Mouse (Mus musculus) lung, adult 2 months (tissue): ENCODE data around the gene Tgfbr3. TPM values are rescaled to one million over a fixed set of nuclear protein-coding genes. Genes with fewer than 3 reads are reported as not detected.

ENCODE experiments used
- DNase-seq: peaks from one replicate; pipeline ENCODE4 v3.0.0; 2022
- H3K4me1 ChIP-seq: fragments of 200-500 bp; 2 replicates; pipeline ENCODE4 v1.6.1; 2011; ENCODE audit warnings: low read length; ENCODE audit not compliant: control insufficient read depth, insufficient read depth
- H3K4me3 ChIP-seq: fragments of 200-500 bp; replicated peaks from 2 replicates; pipeline ENCODE3; 2011; ENCODE audit warnings: low read depth, mild to moderate bottlenecking, control low read depth, low read length; ENCODE audit errors: extremely low read depth
- CTCF ChIP-seq: fragments of 200-500 bp; IDR thresholded peaks from 2 replicates; pipeline ENCODE4 v1.5.1; 2011; ENCODE audit warnings: mild to moderate bottlenecking, low read length, control low read depth; ENCODE audit not compliant: insufficient read depth
- POLR2A ChIP-seq: fragments of 200-500 bp; IDR thresholded peaks from 2 replicates; pipeline ENCODE4 v1.6.1; 2011; ENCODE audit warnings: low read depth, mild to moderate bottlenecking, control low read depth, low read length, borderline replicate concordance; ENCODE audit errors: extremely low read depth
- WGBS: fragments of 180-500 bp; shearing (Covaris S2); methylation state at CpG from one replicate; pipeline ENCODE4 v1.1.7; 2018; 5-methylcytosine and 5-hydroxymethylcytosine counted together
- polyA plus RNA-seq: library from polyadenylated mRNA; depleted of rRNA; stranded (reverse); fragments of >200 nt; gene quantifications from 2 replicates; pipeline ENCODE4 v1.2.3, GENCODE M21; 2012

Tgfbr3 gene
- polyA plus RNA-seq, 1 experiment = 47.3 TPM

DNA sequence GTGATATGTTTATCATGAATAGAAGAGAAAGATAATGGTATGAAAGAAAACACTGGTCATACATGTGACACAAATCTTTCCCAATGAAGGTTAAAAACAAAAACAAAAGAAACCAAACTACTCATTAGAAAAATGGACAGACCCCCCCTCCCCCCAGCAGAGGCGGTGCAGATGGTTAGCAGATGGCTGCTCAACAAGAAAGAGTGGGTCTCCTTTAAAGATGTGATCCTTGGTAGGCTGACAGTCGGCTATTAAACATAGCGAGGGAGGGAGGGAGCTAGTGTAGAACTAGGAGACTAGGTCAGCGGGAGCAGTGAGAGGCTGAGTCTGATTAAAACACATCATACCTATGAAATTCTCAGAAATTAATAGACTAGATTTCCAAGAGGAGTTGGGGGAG, 186.5 kb downstream of the Tgfbr3 start:
- Histone ChIP-seq H3K4me3 (no peak overlapping the region), H3K4me1 (peaks cover 12% of the 10 kb centered on the region)
- no peak for TF ChIP-seq CTCF
- TF ChIP-seq POLR2A = no peak
- no peak for DNase-seq
- 76% methylated on average over 4 of the region's 4 CpGs for WGBS

DNA sequence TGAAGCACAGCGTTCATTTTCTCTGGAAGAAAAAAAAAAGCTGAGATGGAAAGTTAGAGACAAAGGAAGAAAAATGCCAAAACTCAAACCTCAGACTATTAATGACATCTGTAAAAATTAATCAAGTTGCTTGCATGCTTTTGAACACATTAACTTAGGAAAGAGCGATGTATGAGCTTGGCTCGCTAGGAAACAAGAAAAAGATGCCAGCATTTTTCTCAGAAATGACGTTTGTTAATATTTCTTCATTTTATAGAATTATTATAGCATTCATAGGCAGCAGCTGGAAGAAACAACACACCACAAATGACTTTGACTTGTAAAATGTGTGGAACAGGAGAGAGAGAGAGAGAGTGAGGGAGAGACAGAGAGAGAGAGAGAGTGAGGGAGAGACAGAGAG, 187.7 kb downstream of the Tgfbr3 start:
- no peak for TF ChIP-seq CTCF
- no peak for TF ChIP-seq POLR2A
- Histone ChIP-seq H3K4me1 (peaks cover 9% of the 10 kb centered on the region), H3K4me3 (no peak overlapping the region)
- WGBS = 66% methylated on average over 4 of the region's 4 CpGs
- no peak for DNase-seq

DNA sequence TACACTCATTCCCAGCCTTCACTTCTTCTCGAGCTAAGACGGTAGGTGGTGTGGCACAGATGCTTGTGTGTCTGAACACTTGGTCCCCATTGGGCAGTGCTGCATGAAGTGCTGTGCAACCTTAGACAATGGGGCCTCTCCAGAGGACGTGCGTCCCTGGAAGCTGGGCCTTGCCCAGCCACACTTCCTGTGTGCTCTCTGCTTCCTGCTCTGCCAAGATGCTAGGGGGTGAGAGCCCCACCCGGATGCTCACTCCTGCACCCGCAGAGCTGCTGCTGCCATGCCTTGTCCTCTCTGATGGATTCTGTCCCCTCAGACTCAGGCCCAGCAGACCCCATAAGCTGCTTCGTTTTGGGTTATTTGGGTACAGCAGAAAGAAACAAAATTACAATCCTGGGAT, 188.3 kb downstream of the Tgfbr3 start:
- 33% methylated on average over 7 of the region's 7 CpGs for WGBS
- peaks cover 9% of the 10 kb centered on the region for H3K4me1 ChIP-seq
- TF ChIP-seq CTCF (no peak), POLR2A (no peak)
- DNase-seq = no peak
- no peak overlapping the region for H3K4me3 ChIP-seq

DNA sequence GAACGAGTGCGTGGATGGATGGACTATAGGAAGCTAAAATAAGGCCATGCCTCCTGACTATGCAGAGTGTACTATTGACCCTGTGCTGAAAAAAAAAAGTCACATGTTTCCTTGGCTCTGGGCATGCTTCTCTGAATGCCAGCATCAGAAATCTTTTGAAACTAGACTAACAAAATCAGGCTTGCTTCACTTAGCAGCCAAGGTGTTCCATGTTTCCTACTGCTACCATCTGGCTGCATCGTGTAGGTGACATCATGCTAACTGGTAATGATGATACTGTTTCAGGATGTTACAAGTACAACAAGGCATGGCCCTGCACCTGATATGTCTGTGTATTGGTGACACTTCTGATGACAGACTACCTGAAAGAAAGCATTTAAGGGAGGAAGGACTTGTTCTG, 189.8 kb downstream of the Tgfbr3 start:
- TF ChIP-seq CTCF (no peak), POLR2A (no peak)
- 76% methylated on average over 3 of the region's 3 CpGs for WGBS
- Histone ChIP-seq H3K4me1 (peaks cover 9% of the 10 kb centered on the region), H3K4me3 (no peak overlapping the region)
- DNase-seq = no peak

DNA sequence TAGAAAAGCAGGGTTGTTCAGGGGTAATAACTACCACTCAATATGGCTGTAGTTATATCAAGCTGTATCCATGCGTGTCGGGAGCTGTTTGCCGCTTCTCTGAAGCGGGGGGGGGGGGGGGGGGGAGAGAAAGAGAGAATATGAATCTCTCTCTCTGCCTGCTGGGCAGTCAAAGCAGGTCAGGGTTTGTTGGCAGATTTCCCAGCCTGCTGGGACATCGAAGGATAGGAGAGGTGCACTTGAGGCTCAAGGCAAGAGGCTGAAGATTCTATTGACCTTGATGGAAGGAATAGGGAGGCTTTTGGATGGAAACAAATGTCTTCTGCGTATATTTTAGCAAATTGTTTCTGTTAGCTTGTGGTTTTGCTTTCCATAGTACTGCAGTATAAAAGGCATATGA, 190.4 kb downstream of the Tgfbr3 start:
- Histone ChIP-seq H3K4me3 (no peak overlapping the region), H3K4me1 (peaks cover 9% of the 10 kb centered on the region)
- WGBS = 49% methylated on average over 6 of the region's 6 CpGs
- no peak for DNase-seq
- no peak for TF ChIP-seq CTCF
- no peak for TF ChIP-seq POLR2A

DNA sequence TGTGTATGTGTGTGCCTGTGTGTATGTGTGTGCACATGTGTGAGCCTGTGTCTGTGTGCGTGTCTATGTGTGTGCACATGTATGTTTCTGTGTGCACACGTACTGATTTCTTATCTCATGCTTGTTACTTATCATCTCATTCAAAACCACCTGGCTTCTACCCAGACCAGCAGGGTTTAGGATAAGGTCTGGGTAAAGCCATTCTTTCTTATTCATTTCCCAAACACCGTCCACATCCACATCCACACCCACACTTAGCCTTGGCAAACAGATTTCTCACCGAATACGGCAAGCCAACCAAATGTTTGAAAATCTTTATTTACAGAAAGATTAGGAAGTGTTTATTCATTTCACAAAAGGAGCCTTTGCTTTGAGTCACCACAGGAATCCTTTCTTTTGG, 191.4 kb downstream of the Tgfbr3 start:
- no peak for DNase-seq
- peaks cover 9% of the 10 kb centered on the region for H3K4me1 ChIP-seq
- no peak overlapping the region for H3K4me3 ChIP-seq
- WGBS = 46% methylated on average over 5 of the region's 5 CpGs
- TF ChIP-seq CTCF = no peak
- no peak for TF ChIP-seq POLR2A

DNA sequence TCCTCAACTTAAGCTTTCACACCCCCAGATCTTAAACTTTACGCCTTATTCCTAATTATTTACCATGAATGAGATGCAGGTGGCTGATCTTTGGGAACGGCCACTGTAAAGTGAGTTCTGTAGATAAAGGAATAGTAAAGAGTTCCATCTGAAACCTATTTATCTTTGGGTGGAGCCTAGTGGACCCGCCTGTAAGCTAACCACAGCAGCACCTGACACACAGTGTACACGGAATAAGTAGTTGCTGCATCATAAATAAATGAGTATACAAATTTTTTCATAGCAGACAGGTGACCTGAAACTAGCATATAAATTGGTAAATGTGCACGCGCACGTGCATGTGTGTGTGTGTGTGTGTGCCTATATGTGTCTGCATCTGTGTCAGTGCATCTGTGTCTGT, 192.1 kb downstream of the Tgfbr3 start:
- DNase-seq = no peak
- 88% methylated on average over 7 of the region's 7 CpGs for WGBS
- no peak overlapping the region for H3K4me3 ChIP-seq
- TF ChIP-seq POLR2A (no peak), CTCF (no peak)
- peaks cover 9% of the 10 kb centered on the region for H3K4me1 ChIP-seq

DNA sequence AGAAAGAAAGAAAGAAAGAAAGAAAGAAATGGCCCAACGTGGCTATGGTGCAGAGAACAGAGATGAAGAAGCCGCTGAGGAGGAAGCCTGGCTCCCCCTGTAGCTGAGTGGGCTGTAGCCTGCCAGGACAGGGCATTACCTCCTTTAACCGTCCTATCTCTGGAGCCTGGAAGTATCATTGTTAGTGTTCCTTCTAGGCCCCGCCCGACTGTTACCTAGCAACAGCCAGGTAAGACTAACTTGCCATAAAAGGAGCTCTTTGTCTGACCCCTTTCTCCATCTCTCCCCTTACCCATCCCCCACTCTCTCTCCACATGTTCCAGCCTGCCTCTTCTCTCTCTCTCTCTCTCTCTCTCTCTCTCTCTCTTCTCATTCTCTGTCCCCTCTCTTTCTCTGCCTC, 195.2 kb downstream of the Tgfbr3 start:
- no peak for DNase-seq
- no peak overlapping the region for H3K4me3 ChIP-seq
- 72% methylated on average over 5 of the region's 5 CpGs for WGBS
- TF ChIP-seq POLR2A = no peak
- no peak for TF ChIP-seq CTCF
- H3K4me1 ChIP-seq = peaks cover 5% of the 10 kb centered on the region; the same call in 1 of the 2 replicates

DNA sequence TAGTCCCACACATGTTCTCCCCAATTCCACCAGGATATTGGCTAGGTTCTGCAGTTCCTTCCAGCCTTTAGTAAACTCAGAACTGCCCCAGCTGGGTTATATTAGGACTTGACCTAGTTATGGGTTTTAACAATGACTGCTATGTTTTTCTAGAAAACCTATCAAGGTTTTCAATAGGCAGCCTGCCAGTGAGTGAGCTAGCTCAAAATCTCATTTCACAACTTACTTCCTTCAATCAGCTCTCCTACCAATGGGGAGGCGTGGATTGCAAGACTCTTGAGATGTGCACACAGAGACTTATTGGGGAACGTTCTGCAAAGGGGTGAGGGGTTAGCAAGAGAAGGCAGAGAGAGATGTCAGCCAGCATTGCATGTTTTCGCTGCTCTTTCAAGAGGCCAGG, 196.2 kb downstream of the Tgfbr3 start:
- Histone ChIP-seq H3K4me3 (no peak overlapping the region), H3K4me1 (peaks cover 4% of the 10 kb centered on the region; the same call in 1 of the 2 replicates)
- TF ChIP-seq CTCF (no peak), POLR2A (no peak)
- WGBS = 63% methylated on average over 3 of the region's 3 CpGs
- no peak for DNase-seq

DNA sequence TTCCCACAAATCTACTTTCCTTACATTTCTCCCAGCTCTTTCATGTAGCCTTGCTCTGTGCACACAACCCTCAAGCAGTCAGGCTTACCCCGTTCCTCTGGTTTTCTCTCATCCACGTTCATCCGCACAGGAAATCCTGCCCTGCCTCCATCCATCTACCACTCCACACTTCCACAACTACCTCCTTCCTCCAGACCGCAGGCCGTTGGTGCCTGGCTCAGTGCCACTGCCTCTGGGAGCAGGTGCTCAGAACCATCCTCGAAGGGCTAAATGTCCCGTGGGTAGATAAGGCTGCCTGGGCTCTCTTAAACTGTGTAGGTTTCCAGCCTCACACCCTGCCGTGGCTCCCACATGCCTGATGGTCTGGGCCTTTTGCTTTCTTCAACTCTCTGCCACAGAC, 197.3 kb downstream of the Tgfbr3 start:
- H3K4me3 ChIP-seq = no peak overlapping the region
- no peak for TF ChIP-seq POLR2A
- no peak for TF ChIP-seq CTCF
- WGBS = 21% methylated on average over 8 of the region's 8 CpGs
- no peak for DNase-seq
- H3K4me1 ChIP-seq = peaks cover 7% of the 10 kb centered on the region
